Mouse (Mus musculus) C2C12 (cell line): ENCODE measurements at regions not wholly inside any gene's neighbourhood (a gene's known extent, or its start where the extent isn't known, plus 50 kb on each side); places are given as distances from the start of the nearest gene placed in this dataset.

Experiments
- CTCF ChIP-seq: IDR thresholded peaks from one replicate; pipeline ENCODE4 v1.5.1; 2011; ENCODE audit not compliant: control insufficient read depth, insufficient read depth, insufficient read length
- MAX ChIP-seq: IDR thresholded peaks from one replicate; pipeline ENCODE4 v1.6.1; 2011; ENCODE audit warnings: mild to moderate bottlenecking, control low read depth
- USF1 ChIP-seq: IDR thresholded peaks from one replicate; pipeline ENCODE4 v1.6.1; 2011; ENCODE audit warnings: low read depth, mild to moderate bottlenecking, control low read depth, moderate library complexity

GRCm38 (mm10) chr2:101256464-101256863 is 368.1 kb upstream of the Rag2 start:
- TF ChIP-seq USF1, result no peak
- TF ChIP-seq CTCF, result no peak
- no peak for TF ChIP-seq MAX
